Mouse (Mus musculus) kidney, postnatal 4 days (tissue): Measurements from ENCODE around the gene Fat4.

Experiments used
- DNase-seq, 2 experiments: peaks; one replicate each; pipeline ENCODE4 v3.0.0; 2021; ENCODE audit warnings: mixed read lengths in 2 of 2

The Fat4 gene

DNA sequence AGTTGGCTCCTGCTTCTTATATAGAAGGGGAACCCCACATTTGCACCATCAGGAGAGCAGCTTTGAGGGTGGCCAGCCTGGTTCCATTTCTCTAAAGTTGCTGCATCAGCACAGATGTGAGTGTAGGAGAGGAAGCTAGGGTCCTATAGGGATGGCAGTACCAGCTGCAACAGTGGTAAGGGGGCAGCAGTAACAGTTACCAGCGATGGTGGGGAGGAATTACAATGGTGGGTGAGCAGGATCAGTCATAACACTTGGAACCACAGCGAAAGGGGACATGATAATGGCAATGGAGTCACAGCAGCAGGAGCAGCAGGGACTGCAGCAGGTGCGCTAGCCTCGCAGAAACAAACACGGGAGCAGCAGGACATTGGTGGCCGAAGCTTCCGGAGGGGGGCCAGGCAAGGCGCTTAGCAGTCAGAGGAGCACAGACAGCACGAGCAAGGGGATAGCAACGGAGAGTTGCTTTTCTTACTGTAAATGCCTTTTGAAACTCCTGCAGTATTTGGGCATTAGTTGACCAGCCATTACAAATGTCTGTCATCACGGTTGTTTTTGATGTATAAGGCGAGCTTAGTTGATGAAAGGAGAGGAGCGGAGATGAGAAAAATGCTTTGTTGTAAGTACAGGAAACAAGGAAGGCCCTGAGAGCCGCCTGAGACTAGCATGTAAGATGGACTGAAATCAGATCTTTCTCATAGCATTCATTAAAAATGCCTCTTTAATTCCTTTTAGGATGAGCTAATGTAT, 21.1 kb downstream of the Fat4 start:
- no peak for DNase-seq

DNA sequence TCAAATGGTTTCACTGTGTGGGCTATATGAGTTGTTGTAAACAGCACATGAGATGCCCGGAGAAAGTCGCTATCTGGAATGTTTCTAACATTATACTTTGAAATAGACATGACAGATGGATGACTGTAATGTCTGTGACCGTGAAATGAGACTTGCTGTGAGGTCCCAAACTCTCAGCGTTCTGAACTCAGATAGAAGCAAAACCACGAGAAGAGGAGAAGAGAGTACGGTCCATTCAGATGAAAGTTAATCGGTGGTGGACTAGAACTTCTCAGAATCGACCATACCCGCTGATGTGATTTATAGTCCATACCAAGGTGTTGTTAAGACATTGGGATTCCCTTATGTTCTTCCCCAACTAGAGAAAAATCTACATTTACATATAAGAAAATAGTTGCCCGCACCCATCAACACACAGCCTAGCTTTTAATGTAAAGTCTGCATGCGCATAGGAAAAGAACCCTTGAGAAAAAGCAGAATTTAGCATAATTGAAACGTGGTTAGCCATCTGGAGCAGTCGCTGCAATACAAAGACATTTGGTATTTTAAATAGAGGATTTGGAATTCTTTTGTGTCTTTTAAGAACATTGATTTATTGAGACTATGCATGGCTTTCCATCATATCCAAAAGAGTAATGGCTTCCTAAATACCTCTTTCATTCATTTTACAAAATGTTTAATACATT, 21.8 kb downstream of the Fat4 start:
- no peak for DNase-seq

DNA sequence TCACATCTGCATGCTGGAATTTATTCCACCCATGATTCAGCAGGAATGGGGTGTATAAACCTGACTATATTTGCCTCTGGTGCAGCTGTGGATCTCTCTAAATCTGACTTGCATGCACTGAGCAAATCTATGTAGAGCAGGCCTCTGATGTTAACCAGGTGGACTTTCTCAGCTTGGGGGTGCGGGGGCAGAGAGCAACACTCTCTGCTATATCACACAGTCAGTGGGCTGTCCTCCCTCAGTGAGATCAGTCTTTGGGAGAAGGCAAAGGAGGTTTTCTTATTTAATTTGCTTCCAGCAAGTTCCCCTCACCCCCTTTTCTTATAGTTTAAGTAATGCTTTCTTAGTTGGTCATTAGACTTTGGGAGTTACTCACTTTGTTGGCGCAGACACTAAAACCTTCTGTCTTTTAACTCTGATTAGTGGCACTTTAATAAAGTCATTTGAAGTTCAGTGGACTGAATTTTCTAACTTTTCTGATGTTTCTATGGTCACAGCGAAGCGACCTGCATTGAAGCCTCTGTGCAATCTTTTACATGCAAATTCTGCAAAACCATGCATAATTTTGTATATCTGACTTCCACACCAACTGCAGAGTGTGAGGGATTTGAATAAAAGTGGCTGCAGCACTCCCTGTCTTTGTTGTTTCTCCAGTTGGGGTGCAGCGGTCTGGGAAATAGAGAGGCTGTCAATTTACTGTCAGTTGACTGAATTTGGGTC, 26.2 kb downstream of the Fat4 start:
- peak; percentile 67 to 77 for DNase-seq

DNA sequence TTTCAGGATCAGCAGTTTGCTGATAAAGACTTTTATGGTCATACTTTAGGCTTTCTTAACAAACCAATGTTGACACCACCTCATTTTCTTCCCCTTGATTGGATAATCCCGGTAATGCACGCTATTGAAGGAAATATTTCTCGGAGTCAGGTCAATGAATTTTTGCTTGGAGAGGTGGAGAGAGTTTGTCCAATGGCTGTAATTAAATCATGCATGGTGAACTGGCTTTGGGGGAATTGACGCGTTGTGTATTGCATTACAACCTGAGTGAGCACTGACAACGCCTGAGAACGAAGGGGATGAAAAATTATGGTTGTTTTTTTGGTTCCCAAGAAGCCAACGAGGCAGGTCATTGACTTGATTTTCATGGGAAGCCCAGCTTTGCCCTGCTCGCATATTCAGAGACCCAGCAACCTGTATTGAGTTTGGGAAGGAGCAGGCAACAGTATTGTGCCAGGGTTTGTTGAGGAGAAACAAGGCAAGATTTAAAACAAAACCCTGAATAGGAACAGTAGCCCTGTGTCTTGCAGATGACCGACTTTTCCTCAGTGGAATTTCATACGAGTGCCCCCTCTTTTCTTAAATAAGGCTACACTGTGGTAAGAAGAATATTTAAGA, 26.9 kb downstream of the Fat4 start:
- no peak for DNase-seq

DNA sequence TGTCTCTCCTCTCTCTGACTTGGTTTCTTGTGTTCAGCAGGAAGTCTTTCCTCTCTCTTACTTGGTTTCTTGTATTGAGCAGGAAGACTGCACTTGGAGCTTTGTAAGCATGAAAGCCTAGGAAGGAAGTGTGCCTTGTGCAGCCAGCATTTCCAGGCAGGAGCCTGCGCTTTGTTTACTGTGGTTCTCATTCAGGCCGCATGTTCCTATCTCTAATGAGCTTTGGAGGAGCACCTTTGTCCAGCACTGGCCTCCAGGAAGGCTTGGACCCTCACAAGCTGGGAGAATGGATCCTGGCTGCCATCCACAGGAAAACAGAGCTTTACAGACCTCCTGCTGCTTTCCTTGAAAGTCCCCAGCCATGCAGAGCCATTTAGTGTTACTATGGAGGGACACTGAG, 32.2 kb downstream of the Fat4 start:
- DNase-seq, result peak in 1 of 2 experiments; percentile 12

DNA sequence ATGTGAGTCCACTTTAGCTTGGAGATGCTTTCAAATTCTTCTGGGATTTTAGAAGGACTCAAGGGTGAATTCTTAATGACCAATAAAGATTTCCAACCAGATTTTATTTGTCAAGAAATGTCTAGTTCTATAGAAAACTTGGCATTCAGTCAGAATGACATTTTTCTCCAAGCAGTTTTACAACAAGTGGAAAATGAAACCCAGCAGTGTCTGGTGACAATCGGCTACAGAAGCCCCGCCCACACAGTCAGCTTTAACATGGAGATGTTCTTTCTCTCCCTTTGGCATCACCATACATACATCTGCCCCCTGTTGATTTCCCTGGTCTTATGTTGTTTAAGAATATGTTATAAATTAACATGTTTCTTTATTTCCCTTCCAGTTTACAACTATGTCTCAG, 34.3 kb downstream of the Fat4 start:
- peak; percentile 47 to 49 for DNase-seq

DNA sequence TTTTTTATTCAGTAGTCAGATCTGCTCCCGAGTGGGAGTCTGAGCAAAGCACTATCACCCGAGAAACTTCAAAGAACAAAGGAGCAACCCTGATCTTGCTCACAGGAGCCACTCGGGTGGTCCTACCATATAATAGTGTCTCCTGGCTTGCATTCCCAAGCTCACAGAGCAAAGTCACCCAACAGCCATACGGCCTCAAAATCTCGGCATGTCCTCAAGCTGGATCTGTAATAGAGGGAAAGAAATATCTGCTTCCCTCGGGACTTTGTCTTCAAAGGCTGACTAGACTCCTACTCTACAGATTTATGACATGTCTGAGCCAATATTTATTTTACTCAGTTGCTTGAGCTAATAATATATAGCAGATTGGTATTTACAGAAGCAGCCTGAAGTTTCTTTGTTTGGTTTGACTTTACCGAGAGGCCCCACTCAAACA, 36.5 kb downstream of the Fat4 start:
- DNase-seq, result peak; percentile 51 to 52

DNA sequence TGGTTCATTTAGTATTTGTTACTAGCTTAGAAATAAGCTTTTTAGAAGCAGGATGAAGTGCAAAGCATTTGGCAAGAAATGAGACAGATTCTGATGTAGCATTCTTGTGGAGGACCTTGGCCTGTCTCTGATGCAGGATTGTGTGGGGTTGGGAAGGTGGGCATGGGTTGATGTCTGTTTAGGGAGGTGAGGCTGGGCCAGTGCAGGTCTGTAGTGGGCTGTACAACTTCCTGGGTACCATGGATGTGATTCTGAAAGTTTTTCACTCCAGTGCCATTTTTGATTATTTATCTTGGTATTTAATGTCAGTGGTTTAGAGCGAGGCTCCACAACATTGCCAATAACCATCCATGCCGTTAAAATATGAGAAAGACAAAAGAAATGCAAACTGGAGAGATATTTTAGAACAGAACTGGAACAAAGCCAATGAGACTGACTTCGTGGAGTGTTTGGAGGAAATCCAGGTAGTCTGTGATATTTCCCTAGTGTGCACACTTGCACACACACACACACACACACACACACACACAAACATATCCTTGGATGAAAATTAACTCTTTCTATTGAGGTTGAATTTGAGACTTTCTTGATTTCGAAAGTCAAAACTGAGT, 41.4 kb downstream of the Fat4 start:
- DNase-seq, result no peak

DNA sequence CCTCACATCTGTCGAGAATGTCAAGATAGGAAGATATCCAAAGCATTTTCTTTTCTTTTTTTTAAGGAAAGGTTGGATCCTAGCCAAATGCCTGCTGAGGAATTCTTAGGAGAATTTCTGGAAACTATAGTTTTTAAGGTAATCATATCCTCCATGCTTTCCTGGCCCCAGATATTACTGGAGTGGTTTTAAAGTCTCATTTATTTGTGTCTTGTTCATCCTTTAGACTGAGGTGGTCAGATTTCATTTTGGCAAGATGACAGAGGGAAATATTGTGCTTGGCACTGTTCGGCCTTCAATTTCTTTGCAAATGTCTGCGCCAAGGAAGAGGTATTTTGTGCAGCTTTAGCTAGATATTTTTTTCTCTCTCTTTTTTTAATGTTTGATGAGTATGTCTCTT, 42.0 kb downstream of the Fat4 start:
- DNase-seq, result no peak

DNA sequence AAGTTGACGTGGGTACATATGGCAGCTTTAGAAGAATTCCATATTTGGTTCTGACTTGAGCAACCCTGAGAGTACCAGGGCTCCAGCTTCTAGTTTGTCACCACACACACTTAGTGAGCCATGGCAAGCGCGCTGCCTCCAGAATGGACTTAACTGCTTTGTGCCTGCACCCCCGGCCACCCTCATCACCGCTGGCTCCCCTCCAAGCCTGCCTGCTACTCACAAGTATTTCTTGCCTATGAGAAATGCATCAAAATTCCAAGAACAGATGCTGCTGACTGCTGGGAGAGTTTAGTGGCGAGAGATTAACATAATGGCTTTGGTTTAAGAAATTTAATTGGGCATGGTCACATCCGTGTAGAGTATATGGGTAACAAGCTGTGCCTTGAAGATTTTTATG, 48.0 kb downstream of the Fat4 start:
- peak; percentile 65 to 69 for DNase-seq

DNA sequence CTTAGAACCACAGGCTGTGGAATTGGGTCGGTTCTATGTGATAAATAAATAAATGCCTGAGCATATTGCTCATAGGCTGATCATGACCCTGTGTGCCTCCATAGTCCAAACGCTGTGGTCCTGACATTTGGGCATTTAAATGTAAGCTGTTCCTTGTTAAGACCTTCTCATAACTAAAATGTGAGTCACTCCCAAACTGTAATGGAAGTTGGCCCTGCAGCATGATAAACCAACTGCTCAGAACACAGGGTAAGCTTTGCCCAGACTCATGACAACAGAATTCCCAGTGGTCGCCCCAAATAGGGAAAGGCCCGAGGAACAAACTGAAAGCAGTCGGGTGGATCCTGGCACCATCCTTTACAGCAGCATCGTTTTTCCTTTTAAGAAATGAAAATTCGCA, 49.7 kb downstream of the Fat4 start:
- DNase-seq, result no peak

DNA sequence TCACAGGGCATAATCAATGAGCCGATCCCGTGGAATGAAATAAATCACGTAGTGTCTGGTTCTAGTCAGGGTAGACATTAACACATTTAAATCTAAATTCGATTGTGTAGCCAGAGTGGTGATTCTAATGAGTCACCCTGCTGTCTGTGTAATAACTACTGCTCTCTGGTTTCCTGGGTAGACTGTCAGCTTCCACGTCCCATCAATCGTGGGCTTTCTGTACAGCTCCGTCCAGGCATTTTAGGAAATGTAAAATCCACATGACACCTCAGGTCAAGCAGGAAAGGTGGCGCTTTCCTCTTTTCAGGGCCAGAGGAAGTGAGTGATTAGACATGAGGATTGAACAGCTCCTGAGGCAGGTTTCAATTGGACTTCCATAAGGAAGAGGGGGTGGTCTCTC, 50.4 kb downstream of the Fat4 start:
- DNase-seq, result no peak

DNA sequence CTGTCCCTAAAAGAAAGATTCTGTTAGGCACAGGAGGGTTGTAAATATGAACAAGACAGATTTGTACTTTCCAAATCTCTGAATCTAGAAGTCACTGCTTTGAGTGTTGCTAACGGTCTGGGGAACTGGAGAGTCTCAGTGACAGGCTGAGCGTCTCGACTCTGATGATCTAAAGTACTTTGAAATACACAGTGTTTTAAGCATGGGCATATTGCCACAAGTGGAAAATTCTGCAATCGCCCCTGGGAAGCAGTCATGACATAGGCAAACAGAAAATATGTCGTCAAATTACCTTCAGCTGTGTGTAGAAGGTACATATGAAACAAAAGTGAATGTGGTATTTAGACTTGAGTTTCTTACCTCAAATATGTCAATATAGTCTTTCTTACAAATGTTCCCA, 51.4 kb downstream of the Fat4 start:
- no peak for DNase-seq

DNA sequence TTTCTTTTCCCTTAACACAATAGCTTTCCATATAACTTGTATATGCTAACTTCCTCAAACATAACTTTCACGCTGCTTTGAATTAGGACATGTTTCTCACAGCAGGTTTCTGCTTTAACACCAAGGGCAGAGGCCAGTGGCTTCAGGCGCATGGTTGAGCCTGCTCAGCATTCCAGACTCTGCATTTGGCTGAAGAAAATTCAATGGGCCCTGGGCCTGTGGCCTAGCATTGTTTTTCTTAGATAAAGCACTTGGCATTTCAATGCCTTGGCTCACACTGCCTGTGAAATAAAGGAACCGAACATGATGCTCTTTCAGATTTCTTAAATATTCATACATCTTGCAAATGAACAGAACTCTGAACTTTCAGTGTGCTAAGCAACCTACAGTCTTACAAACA, 52.8 kb downstream of the Fat4 start:
- no peak for DNase-seq

DNA sequence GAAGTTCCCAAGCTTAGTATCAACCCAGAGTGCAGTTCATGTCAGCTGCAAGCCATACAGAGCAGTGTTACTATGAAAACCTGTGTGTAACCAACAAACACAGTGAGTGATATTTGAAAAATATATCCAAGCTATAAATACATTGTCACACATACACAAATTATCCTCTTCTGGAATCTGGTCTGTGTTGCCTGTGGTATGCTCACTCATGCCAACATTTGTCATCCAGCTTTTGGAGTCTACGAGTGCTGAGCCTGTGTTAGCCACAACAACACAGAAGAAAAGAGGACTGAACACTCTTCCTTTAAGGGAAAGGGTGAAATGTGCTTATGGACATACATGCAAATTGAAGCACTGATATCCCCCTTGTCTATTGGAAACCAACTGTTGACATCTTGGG, 53.6 kb downstream of the Fat4 start:
- DNase-seq, result no peak

DNA sequence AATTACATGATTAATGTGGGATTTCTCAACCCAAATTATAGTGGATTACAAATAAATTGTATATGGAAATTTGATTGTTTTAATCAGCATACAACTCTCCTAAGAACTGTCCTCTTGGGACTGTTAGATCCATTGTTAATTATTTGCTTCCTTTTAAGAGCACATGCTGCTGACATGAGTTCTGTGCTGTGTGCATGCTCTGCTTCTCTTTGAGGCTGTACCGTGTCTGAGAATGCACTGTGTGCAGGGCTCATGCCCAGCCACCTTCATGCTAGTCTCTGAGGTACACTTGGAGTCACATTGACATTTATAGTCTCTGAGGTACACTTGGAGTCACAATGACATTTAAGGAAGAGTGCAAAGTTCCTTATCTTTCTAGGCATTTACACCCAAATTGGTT, 58.4 kb downstream of the Fat4 start:
- DNase-seq, result no peak

DNA sequence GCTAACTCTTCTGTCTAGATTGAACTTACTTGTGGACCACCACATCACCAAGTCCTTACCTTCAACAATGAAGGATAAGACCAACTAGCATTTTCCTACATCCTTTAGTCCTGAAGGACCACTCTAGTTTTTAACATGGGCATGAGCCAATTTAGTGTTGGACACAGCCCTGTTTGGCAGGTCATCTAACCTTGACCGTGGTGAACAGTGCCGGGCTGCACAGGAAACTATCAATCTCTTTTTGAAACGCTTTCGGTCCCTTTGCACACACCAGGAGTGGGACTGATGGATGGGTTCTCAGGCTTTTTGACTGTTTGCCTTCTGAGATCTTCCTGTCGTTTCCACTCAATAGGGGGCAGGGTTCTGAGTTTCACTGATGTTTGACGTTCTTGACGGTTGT, 61.0 kb downstream of the Fat4 start:
- no peak for DNase-seq

DNA sequence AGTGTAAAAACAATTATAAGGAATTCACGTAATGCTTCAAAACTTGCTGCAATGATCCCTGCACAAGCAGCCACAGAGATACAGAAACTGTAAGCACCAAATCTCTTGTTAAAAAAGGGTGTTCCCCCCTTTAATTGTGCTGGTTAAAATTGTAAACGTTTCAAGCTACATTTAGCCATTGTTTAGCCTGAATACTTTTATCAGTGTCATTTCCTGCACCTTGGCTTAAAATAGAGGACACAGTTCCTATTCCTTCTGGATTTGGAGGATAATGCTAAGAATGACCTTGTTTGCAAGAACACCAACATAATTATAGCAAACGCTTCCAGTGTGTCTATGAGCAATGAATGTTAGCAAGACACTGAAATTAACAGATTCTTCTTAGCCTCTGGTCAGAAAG, 65.9 kb downstream of the Fat4 start:
- no peak for DNase-seq

DNA sequence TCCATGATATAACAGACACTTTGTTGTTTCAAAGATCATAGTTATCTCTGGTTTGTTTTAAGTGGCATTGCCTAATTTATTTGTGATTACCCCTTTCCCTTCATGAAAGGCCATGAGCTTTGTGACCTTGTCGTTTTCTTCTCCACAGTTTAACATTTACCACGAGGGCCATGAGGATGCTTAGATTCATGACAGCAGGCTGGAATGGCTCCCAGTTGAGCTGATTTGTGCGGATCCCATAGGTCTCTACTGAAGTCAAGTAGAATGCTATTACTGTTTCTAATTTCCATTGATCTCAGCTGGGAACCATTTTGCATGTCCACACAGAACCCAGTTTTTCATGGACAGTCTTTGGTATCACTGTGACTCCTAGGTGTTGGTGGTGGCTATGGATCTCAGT, 67.5 kb downstream of the Fat4 start:
- DNase-seq, result peak; percentile 23 to 24

DNA sequence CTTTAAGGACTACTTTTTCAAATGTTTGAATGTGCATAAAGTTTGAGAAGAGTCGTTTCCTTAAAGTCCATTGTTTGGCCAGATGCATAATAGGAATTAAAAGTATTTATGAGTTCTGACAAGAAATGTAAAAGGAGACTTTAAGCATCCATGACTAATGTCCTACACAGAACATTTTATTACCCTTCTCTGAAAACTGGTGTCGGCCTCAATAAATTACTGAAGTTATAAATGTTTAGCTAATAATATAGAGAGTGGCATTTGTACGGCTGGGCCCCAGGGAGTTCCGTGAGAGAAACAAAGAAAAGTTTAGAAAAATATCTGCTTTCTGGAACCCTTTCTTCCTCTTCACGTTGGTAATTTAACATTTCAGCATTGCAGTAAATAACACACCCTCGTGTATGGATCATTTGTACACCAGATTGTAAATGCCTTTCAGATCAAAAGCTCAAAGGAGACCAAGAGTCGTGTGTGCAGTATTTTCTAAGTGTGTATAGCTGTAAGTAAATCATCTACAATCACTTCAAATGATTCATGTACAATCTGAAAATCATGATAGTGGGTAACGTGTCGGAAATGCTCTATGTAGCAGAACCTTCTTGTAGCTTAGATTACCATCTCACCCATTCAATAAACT, 69.4 kb downstream of the Fat4 start:
- peak; percentile 18 to 27 for DNase-seq

DNA sequence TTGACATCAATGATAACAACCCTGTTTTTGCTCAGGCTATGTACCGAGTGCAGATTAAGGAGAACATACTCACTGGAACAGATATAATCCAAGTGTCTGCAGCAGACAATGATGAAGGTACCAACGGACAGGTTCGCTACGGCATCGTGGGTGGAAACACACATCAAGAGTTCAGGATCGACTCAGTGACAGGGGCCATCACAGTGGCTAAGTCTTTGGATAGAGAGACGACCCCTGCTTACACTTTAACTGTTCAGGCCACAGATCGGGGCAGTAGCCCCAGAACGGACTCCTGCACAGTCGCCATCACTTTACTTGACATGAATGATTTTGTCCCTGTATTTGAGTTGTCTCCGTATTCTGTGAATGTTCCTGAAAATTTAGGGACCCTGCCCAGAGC, 70.4 kb downstream of the Fat4 start:
- DNase-seq, result no peak

DNA sequence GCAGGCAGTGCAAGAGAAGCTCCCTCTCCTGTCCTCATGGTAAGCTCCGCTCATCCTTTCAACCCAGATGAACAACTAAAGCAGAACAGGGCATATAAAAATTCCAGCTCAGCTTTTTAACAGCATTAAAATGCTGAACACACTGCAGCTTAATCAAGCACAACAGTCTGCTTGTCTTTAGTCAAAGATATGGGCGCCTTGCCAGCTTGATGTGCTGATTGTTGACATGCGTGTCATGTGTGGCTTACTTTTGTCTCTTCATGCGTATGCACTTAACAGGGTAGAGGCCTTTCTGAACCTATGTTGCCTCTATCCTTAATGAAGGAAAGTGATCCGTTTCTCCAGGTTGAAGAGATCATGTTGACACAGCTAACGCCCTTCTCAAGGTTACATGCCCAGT, 75.6 kb downstream of the Fat4 start:
- DNase-seq, result peak in 1 of 2 experiments; percentile 14

DNA sequence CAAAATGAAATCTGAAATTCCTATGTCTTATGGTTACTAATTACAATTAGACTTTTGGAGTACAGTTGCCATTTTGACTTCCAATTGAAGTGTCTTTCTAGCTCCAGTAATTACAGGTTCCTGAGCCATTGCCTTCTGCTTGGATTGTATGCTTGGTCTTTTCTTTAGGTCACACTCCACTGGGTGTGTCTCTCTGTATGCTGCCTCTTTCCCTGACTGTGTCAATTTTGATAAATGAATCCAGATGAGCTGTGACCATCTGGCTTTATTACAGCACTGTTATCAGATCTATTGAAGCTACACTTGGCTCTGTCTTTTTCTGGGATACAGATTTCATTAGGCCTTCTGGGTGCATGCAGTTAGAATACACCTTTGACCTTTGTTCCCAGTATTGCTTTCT, 80.7 kb downstream of the Fat4 start:
- DNase-seq, result no peak
